Mouse (Mus musculus) ES-E14 (cell line): ENCODE data around the gene Pabpc4. TPM values are rescaled to one million over a fixed set of nuclear protein-coding genes. Genes with fewer than 3 reads are reported as not detected.
"Not testable (repeated sequence)": the region's sequence is repeated elsewhere in the genome, so short reads cannot be mapped to it uniquely, and the experiment has no call there.

ENCODE experiments used
- DNase-seq: peaks from one replicate; pipeline ENCODE4 v3.0.0-alpha.2; 2013; ENCODE audit warnings: low read depth, low spot score
- H3K27ac ChIP-seq: 2 replicates; pipeline ENCODE4 v1.5.1; 2012; ENCODE audit warnings: low read depth, mild to moderate bottlenecking, low read length, moderate library complexity, mixed read lengths; ENCODE audit not compliant: poor library complexity, insufficient read depth, severe bottlenecking
- H3K36me3 ChIP-seq: 2 replicates; pipeline ENCODE4 v1.6.1; 2012; ENCODE audit warnings: mild to moderate bottlenecking, low read length, moderate library complexity, mixed read lengths; ENCODE audit not compliant: control insufficient read depth, poor library complexity, insufficient read depth, severe bottlenecking
- H3K4me1 ChIP-seq, 2 experiments: fragments of 150-350 bp in 1 of 2; sonication (generic) in 1 of 2; 2 replicates each; pipeline ENCODE4 v1.6.1; 2012; ENCODE audit warnings: low read length in 2 of 2, mild to moderate bottlenecking in 1 of 2, mixed read lengths in 1 of 2; ENCODE audit not compliant: control insufficient read depth in 2 of 2, insufficient read depth in 2 of 2, poor library complexity in 1 of 2
- H3K4me3 ChIP-seq, 2 experiments: fragments of 150-350 bp in 1 of 2; sonication (generic) in 1 of 2; 2 replicates each; pipeline ENCODE4 v1.5.1; 2012; ENCODE audit warnings: low read length in 2 of 2, low read depth in 1 of 2, mild to moderate bottlenecking in 1 of 2, mixed read lengths in 1 of 2; ENCODE audit not compliant: insufficient read depth in 1 of 2, poor library complexity in 1 of 2, severe bottlenecking in 1 of 2
- H3K9ac ChIP-seq: 2 replicates; pipeline ENCODE4 v1.6.1; 2012; ENCODE audit warnings: low read depth, mild to moderate bottlenecking, low read length, mixed read lengths; ENCODE audit not compliant: poor library complexity, insufficient read depth, severe bottlenecking
- H3K9me3 ChIP-seq: fragments of 150-350 bp; sonication (generic); 2 replicates; pipeline ENCODE4 v1.6.1; 2012; ENCODE audit warnings: low read depth, mild to moderate bottlenecking, low read length; ENCODE audit not compliant: control insufficient read depth, insufficient read depth
- CHD2 ChIP-seq: IDR thresholded peaks from 2 replicates; pipeline ENCODE4 v1.6.1; 2014; ENCODE audit warnings: mild to moderate bottlenecking, low read depth, low read length, inconsistent platforms
- HCFC1 ChIP-seq: IDR thresholded peaks from 2 replicates; pipeline ENCODE4 v1.6.1; 2012; ENCODE audit warnings: low read length, inconsistent platforms, borderline replicate concordance; ENCODE audit not compliant: insufficient read depth
- MAFK ChIP-seq: IDR thresholded peaks from 2 replicates; pipeline ENCODE4 v1.6.1; 2014; ENCODE audit warnings: mild to moderate bottlenecking, low read depth, low read length, inconsistent platforms; ENCODE audit not compliant: insufficient read depth
- ZC3H11A ChIP-seq: IDR thresholded peaks from 2 replicates; pipeline ENCODE4 v1.6.1; 2012; ENCODE audit warnings: low read depth, mild to moderate bottlenecking, inconsistent platforms, low read length, borderline replicate concordance
- ZNF384 ChIP-seq: IDR thresholded peaks from 2 replicates; pipeline ENCODE4 v1.6.1; 2012; ENCODE audit warnings: low read depth, low read length, inconsistent platforms
- in situ Hi-C, 2 experiments: fragments of 600-800 bp; cut with MboI; formaldehyde crosslinking; loops; one replicate each; pipeline ENCODE4 v1.15.1; 2025; ENCODE audit warnings: low sequenced_read_pairs in 2 of 2, inconsistent platforms in 1 of 2; ENCODE audit not compliant: unreplicated experiment in 2 of 2
- total RNA-seq: library from RNA; depleted of rRNA; stranded (reverse); fragments of 300-350 nt; gene quantifications from 2 replicates; pipeline ENCODE4 v1.2.3, GENCODE M21; 2012

Pabpc4 gene
- total RNA-seq, 1 experiment: 246 TPM

DNA sequence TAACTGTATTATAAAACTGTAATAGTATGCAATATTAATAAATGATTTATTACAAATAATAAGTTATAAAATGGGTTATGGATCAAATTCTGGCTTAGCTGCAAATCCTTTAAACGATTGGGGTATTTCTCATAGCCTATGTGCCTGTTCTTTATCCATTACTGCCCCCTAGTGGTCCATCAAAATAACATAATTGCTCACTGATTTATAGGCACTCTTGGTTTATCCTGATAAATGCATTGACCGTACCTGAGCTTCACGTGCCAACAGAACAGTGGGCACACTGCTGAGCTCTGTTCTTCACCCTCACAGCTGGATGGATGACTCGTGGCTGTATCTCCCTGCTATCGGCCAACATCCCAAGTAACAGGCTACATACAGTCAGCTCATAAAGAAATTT, 7.5 kb upstream of the Pabpc4 start:
- DNase-seq: peak; percentile 33
- TF ChIP-seq HCFC1 (no peak), ZC3H11A (peak; percentile 47; the same call in 1 of the 2 replicates)
- no peak overlapping the region for H3K27ac ChIP-seq
- no peaks in the 10 kb centered on the region for H3K9me3 ChIP-seq
- H3K9ac ChIP-seq: no peak overlapping the region
- H3K4me1 ChIP-seq: no peaks in the 10 kb centered on the region
- H3K4me3 ChIP-seq: no peak overlapping the region
- no peaks in the 10 kb centered on the region for H3K36me3 ChIP-seq
- in situ Hi-C loops: loop anchor here in 1 of 2 experiments (10.0 kb wide), 1 partner anchor 100 kb away; no protein-coding TSS in a partner anchor

DNA sequence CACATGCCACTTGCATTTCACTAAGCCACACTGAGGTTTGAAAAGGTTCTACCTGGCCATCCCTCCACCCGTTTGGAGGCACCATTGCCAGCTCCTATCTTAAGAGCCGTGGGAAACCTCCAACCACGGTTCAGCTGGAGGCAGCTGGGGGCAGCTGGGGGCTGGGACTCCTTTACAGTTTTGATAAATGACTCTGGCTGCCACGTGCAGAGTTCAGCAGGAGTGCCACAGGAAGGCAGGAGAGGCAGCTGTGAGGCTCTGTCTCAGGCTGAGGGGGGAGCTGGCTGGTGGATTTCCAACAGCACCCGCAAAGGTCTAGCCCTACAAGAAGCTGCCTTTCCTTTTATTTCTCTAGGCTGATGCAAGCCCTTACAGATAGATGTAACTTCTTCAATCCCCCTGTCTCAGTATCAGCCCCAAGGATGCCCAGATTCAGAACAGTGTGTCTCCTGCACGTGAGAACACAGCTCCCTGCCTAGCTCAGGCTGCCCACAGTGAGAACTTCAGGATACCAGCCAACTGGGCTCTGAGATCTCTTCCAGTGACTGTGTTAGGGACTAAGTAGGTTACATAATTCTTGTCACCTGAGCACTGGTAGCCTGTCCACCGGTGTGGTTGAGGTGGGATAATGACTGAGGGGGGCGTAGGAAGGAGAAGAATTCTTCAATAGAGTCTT, 1.9 kb upstream of the Pabpc4 start:
- no peak for DNase-seq
- no peak overlapping the region for H3K9ac ChIP-seq
- H3K36me3 ChIP-seq: no peaks in the 10 kb centered on the region
- H3K4me3 ChIP-seq: no peak overlapping the region
- peaks cover 0 to 2% of the 10 kb centered on the region in 2 experiments; a peak in 1 of 4 replicates for H3K4me1 ChIP-seq
- H3K27ac ChIP-seq: no peak overlapping the region
- no peak for TF ChIP-seq MAFK
- no peak for TF ChIP-seq CHD2
- no peak for TF ChIP-seq ZC3H11A
- no peak for TF ChIP-seq ZNF384
- TF ChIP-seq HCFC1: no peak
- in situ Hi-C loops: no loop called here
- no peaks in the 10 kb centered on the region for H3K9me3 ChIP-seq

DNA sequence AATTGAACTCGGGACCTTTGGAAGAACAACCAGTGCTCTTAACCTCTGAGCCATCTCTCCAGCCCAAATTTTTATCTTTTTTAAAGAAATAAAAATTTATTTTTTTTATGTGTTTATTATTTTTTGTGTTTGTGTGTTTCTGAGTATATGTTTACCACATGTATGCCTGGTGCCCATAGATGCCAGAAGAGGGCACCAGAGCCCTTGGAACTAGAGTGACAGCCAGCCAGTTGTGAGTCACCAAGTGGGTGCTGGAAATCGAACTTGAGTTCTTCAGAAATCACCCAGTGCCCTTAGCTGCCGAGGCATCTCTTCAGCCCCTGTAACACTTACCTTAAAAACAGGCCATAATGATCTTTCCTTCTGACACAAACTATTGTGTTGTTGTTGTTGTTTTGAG, 8.9 kb downstream of the Pabpc4 start:
- in situ Hi-C loops: no loop called here
- no peak for TF ChIP-seq ZNF384
- no peak for TF ChIP-seq HCFC1
- no peak for TF ChIP-seq MAFK
- no peak for TF ChIP-seq ZC3H11A
- TF ChIP-seq CHD2: no peak
- no peaks in the 10 kb centered on the region for H3K9me3 ChIP-seq

DNA sequence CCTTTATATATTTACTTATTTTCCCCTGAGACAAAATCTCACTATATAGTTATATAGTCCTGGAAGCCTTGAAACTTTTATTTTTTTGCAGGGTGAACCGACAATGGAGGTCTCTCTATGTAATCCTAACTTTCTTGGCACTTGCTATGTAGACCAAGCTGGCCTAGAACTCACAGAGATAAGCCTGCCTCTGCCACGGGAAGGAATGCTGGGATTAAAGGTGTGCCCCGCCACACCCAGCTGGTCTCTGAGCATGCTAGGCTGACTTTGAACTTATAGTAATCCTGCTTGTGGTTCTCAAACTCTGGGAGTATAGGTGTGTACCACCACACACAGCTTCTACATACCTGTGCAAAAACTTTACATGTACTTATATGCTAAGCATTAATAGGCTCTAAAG, 18.0 kb downstream of the Pabpc4 start:
- peaks cover 16% of the 10 kb centered on the region for H3K36me3 ChIP-seq
- peaks cover 0 to 7% of the 10 kb centered on the region in 2 experiments; a peak in 1 of 4 replicates for H3K4me1 ChIP-seq
- no peak for DNase-seq
- H3K9me3 ChIP-seq: no peaks in the 10 kb centered on the region
- H3K27ac ChIP-seq: no peak overlapping the region
- in situ Hi-C loops: no loop called here
- TF ChIP-seq ZC3H11A (no peak), MAFK (no peak), ZNF384 (no peak), CHD2 (no peak), HCFC1 (no peak)
- no peak overlapping the region for H3K9ac ChIP-seq
- H3K4me3 ChIP-seq: no peak overlapping the region

More for the DNA sequence above, 8.9 kb downstream of the Pabpc4 start:
- H3K4me3 ChIP-seq: no peak overlapping the region
- no peaks in the 10 kb centered on the region for H3K4me1 ChIP-seq
- H3K36me3 ChIP-seq: no peaks in the 10 kb centered on the region
- H3K27ac ChIP-seq: no peak overlapping the region
- DNase-seq: no peak
- H3K9ac ChIP-seq: no peak overlapping the region

DNA sequence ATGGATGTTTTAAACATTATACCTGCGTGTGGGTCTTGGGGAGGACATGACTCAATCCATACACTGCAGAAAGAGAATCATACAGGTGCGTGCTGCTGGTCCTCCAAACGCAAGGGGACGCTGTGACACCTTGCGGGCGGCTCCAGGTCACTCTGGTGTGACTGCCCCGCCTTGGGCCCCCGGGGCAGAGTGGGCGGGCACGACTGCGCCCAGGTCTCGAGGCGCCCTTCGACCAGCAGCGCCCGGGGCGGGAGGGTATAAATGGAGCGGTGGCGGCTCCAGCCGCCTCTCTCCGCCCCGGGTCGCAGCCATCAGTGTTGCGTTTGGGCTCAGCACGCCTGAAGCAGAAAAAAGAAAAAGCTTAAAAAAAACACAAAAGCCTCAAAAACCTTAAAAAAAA, 20.3 kb downstream of the Pabpc4 start:
- in situ Hi-C loops: no loop called here
- Histone ChIP-seq H3K9ac (peak overlapping the region; percentile 16; the same call in 1 of the 2 replicates), H3K9me3 (no peaks in the 10 kb centered on the region), H3K4me1 (peaks cover 2 to 16% of the 10 kb centered on the region in 2 experiments; a peak in 1 of 4 replicates), H3K27ac (no peak overlapping the region), H3K36me3 (peaks cover 39% of the 10 kb centered on the region), H3K4me3 (peak overlapping the region; percentile 52 to 71)
- no peak for TF ChIP-seq ZC3H11A
- peak; percentile 91 for DNase-seq

DNA sequence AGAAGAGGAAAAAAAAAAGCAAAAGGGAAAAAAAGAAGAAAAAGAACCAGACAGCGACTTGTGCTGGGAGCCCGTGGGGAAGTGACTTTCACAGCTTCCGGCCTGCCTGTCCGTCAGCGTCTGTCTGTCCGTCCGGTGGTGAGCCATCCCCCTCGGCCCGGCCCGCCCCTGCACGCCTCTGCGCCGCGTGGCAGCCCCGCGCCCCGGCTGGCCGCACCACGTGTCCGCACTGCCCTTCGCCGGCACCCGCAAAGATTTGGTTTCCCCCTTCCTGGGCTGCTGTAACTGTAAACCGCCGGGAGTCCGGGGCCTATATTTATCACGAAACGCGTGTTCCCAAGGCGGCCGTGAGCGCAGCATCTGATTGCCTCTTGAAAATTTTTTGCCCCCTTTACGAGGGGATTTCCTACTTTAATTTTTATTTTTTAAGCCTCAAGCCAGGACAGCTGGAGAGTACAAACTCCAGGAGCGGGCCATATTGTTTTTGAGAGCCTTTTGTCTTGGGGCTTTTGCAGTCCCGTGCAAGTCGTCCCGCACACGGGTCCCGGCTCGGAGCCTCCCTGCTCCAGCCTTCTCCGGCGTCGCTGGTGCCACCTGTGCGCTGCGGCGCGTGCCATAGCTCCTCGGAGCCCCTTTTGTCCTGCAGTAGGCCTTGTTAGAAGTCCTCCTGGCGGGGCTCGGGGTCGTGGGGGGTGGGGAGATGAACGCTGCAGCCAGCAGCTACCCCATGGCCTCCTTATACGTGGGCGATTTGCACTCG, 20.9 kb downstream of the Pabpc4 start:
- Histone ChIP-seq H3K36me3 (peaks cover 42% of the 10 kb centered on the region), H3K4me3 (peak overlapping the region; percentile 52 to 71), H3K4me1 (peaks cover 2 to 16% of the 10 kb centered on the region in 2 experiments; a peak in 1 of 4 replicates), H3K9ac (peak overlapping the region; percentile 79)
- H3K27ac ChIP-seq, in situ Hi-C loops, H3K9me3 ChIP-seq, DNase-seq: not testable (repeated sequence)

DNA sequence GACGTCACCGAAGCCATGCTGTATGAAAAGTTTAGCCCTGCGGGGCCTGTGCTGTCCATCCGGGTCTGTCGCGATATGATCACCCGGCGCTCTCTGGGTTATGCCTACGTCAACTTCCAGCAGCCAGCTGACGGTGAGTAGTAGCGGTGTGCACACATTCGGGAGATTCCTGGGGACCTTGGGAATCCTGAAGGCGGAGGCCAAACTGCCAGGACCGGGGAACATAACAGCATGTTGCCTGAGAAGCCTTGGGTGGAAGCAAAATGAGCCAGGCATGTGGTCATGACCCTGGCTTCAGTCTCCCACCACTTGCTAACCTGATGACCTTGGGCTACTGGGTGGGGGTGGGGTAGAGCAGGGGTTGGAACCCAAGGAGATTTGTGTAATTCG, 21.5 kb downstream of the Pabpc4 start:
- Histone ChIP-seq H3K36me3 (peaks cover 47% of the 10 kb centered on the region), H3K4me3 (peak overlapping the region; percentile 69 to 71), H3K4me1 (peaks cover 2 to 18% of the 10 kb centered on the region in 2 experiments; a peak in 2 of 4 replicates), H3K9ac (peak overlapping the region; percentile 57)
- in situ Hi-C loops, DNase-seq, H3K27ac ChIP-seq, H3K9me3 ChIP-seq: not testable (repeated sequence)
